Mouse (Mus musculus): Measurements from ENCODE around the gene Troap.

Troap gene

DNA sequence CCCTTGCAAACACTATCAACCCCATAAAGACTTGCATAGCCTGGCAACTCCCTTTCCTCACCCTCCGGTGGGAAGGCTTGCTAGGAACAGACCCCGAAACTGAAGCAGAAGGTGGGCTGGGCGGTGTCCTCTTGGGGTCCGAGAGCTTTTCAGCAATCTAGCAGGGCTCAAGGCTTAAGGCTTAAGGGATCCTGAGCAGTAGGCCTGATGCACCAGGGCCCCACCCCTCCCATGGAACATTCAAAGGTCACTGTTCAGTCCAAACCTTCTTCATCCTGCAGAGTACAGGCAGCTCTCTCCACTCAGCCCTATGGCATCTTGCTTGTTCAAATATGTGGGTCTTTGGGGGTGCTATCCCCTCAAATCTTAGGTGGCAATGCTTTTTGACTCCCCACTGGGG lies 11.6 kb downstream of the Troap start:
- in situ Hi-C loops (cut with MboI) = no loop called here

DNA sequence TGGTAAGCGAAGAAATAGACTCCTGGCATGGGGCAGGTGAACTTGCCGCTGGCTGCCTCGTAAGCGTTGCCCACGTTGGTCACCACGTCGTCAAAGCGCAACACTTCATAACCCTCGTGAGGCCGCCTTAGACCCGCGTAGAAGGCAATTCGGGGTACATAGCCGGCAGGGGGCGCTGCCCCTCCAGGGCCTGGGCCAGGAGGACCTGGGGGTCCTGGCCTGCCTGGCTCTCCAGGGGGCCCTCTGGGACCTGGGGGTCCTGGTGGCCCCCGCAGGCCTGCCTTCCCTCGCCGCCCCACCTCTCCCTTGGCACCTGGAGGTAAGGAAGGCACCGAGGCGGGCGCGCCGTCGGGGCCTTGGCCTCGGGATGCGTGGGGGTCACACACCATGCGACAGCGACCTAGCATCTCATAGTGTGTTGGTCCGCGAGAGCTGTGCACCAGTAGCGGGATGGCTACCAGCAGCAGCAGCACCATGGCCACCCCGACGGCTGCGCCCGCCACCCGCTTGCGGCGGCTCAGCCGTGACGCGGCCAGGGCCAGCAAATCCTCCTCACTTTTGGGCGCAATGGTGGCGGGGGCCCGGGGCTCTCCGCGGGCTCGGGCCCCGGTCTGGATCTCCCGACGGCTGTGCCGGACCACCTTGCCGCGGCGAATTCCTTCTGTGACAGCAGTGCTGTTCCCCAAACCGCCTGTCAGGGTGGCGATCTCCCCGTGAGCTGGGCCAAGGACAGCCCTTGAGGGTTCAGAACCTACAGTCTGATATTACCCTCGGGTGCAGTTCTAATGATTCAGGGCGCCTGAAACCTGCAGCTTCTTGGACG lies 13.1 kb downstream of the Troap start, which contains the start of gene C1ql4:
Gene C1ql4, minus strand, starts transcription at position 565 of the 823 bp plus-strand sequence.
- in situ Hi-C loops (cut with MboI) = no loop called here

DNA sequence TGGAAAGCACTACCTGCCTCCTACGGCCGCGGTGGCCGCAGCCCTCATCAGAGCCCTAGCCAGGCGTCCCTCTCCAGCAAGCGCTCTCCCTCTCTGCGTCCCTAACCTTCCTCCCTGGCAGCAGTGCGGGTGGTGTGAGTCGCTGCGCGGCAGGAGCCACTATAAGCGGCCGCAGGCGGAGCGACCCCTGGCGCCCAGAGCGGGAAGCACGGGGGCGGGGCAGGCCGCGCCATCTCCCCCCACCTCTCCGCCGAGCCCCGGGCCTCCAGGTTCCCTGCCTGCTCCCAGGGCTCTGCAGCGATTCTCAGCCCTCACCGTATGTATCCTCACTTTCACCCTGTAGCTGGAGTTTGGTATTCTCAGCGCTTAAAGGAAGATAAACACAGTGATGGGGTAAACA lies 13.9 kb downstream of the Troap start:
- in situ Hi-C loops (cut with MboI) = no loop called here

GRCm38 (mm10) chr15:99089069-99089468 lies 14.7 kb downstream of the Troap start:
- in situ Hi-C loops (cut with MboI) = no loop called here

DNA sequence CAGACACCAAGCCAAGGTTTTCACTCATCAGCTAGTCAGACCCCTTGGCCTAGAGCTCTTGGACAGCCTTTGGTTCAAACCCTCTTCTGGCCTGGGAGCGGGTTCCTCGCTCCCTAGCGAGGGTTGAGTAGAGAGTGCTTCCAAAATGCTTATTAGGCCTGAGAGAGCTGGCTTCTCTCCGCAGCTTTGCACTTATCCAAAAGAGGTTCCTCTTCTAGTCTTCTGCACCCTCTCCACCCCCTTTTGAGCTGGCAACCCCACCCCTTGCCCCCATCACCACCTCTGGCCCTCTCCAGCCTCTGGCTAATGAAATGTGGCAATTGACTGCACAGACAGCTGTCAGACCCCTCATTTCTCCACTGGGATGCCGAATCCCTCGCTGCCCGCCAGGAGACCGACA lies 18.5 kb downstream of the Troap start, which contains the start of gene Dnajc22:
Gene Dnajc22, plus strand, starts transcription at position 301 of the 400 bp plus-strand sequence.
- in situ Hi-C loops (cut with MboI) = no loop called here

- in situ Hi-C loops (cut with MboI) = no loop called here
Observed at GRCm38 (mm10) chr15:99093291-99094258, 19.2 kb downstream of the Troap start.

DNA sequence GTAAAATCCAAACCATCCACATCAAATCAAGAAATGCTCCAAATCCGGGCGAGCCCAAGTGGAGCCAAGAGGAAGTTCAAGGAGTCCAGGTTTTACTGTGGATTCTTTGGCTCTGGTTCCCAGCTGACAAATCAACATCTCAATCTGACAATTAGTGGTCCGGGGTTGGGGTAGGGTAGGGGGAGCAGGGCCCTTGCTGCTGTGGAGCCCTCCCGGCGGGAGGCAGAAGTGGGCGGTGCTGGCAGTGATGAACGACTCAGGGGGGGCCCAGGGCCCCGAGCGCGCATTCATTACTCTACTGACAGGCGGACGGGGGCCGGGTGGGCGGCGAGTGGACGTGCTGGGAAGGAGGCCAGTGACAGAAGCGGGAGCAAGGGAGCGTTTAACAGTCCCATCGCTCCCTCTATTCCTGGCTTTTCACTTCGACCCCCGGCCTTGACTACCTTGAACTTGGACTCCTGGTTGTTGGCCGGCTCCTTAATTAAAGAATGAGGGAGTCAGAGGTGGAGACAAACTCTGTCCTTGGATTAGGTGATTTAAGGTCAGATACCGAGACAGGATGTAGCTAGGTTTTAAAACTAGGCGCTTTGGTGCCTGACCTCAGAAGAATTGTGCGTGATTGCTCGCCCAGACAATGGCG lies 20.4 kb downstream of the Troap start:
- in situ Hi-C loops (cut with MboI) = no loop called here

- in situ Hi-C loops (cut with MboI) = no loop called here
Observed at GRCm38 (mm10) chr15:99095356-99095755, 21.0 kb downstream of the Troap start.

DNA sequence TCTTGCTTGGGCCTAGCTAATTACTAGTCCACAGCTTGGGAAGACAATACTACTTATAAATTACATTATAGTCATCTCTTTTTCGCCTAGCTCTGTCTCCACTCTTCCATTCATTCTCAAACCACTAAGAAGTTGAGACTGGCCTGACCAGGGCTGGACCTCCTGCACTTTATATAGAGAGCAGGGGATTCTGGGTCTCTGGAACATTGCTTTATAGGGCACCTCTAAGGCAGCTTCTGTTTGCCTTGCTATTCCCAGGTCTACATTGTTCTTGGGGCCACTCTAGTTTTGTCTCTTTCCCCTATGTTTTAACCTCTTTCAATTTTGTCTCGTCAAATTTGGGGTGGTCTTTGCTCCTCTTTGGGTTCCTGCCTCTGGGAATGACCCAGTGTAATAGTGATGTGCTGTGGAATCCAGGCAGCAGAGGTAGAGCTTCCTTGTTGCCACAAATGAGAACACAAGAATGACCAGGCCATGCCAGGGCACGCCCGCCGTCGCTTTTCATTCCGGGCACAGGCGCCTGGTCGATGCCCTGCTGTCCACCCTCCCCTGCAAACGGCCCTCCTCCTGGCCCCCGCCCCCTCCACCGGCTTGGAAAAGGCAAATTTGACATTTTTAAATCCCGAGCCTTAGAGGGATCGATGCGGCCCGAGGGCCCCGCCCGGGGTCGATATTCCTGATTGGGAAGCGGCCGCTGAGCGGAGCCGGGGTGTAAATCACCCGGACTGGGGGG lies 21.9 kb downstream of the Troap start:
- in situ Hi-C loops (cut with MboI) = no loop called here

DNA sequence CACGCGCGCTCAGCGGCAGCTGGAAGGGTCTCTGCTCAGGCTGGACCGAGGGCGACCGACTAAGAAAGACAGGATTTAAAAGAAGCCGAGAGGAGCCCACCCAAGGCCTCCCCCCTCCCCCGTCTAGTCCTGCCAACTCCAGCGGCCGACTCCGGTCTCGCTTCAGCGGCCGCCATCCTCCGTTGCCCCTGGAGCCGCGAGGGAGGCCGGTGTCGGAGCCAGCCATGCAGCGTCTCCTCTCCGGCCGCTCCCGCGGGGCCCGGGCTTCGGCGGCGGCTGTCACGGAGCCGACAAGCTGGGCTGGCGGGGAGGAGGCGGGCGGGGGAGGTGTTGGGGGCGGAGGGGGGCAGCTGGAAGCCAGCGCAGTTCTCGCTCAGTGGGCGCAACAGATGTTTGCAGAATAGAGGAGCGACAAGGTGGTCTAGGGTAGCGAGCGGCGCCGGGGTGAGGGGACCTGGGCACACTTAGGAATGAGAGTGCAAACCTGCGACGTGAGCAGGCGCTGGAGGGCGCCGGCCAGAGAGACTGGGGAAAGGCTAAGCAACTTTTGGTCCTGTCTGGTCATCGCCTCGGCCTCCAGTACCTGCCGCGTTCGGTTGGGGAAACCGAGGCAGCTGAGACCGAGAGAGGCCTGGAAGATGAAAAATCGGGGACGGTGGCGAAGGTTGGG lies 22.6 kb downstream of the Troap start:
- in situ Hi-C loops (cut with MboI) = no loop called here

DNA sequence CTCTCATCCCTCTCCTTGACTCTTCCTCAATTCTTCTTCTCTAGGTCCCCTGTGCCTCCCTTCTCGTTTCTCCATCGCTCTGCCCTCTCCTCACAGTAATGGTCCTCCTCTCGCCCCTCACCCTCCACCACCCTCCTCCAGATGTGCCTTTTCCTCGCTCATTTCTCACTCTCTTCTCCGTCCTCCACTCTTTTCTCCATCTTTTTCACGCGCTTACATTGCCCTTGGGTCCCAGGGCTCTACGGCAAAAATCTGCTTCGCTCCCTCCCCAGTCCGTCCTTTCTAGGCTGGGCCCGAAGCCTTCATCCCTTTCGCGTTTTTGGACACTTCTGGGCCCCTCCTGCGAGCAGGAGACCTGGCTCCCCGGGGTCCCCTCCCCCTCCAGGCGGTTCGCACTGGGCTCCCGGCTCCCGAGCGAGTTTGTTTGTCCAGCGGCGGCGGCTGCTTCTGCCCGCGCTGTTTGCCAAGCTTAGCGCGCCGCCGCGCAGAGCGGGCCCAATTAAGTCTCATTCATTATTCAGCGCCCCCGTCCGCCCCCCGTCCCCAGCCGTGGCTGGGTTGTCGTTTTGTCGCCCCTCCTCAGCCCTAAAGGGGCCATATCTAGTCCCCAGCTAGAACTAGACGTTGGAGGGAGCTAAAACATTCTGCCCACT lies 23.6 kb downstream of the Troap start:
- in situ Hi-C loops (cut with MboI) = no loop called here

DNA sequence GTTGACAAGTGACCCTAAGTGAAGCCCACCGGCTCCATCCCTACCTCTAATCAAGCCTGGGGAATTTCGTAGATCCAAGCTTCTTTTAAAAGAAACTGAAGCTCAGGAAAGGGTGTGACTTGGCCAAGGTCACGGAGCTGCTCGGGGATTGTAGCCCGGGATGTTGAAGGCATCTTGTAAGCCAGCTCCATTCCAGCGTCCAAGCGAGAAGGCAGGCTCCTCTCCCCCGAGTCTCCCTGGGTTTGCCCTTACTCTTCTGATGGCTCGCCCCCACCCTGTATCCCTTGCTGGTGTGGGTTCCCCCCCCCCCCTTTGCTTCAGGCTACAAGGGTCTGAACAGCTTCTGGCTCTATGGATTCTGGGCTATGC lies 24.1 kb downstream of the Troap start:
- in situ Hi-C loops (cut with MboI) = no loop called here

- in situ Hi-C loops (cut with MboI) = no loop called here
Observed at GRCm38 (mm10) chr15:99099139-99099556, 24.8 kb downstream of the Troap start.

DNA sequence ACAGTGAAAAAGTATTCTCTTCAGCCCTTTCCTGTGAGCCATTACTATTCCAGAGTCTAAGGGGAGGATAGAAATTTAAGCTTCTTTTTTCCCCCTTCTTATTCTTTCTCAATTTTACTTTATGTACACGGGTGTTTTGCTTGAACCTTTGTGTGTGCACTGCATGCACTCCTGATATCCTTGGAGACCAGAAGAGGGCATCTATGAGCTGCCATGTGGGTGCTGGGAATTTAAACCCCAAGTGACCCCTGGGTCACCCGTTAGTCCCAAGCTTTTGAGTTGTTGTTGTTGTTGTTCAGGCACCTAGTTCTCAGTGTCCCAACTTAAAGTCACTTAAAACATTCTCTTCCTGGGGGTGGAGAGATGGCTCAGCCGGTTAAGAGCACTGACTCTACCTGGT lies 25.6 kb downstream of the Troap start:
- in situ Hi-C loops (cut with MboI) = no loop called here

DNA sequence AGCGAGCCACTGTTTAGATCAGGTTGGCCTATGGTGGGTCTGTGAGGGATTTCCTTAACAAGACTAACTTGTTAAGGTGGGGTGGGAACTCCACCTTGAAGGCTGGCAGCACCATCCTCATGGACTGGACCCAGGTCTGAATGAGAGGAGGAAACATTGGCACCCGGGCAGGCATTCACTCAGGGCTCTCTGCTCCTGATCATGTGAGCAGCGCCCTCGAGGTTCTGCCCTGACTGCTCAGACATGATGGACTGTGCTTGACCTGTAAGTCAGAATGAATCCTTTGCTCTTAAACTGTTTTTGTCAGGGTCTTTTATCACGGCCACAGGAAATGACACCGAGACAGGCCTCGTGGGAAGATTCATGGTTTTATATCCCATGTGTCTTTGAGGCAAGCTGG lies 30.9 kb downstream of the Troap start:
- in situ Hi-C loops (cut with MboI) = no loop called here

- in situ Hi-C loops (cut with MboI) = no loop called here
Observed at GRCm38 (mm10) chr15:99107866-99108265, 33.5 kb downstream of the Troap start.

DNA sequence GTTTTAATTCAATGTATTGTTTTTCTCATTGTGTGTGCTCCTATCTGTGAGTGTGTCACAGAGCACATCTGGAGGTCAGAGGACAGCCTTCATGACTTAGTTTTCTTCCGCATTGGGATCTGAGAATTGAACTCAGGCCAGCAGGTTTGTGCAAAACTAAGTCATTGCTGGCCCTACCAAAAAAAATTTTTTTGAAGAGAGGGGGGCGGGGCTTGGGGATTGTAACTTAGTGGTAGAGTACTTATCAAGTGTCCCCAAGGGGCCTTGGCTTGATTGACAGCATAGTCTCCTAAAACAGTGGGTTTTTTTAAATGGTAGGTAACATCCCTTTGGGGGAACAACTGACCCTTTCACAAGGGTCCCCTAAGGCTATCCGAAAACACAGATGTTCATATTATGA lies 36.8 kb downstream of the Troap start:
- in situ Hi-C loops (cut with MboI) = no loop called here

- in situ Hi-C loops (cut with MboI) = no loop called here
Observed at GRCm38 (mm10) chr15:99111809-99112208, 37.4 kb downstream of the Troap start.

DNA sequence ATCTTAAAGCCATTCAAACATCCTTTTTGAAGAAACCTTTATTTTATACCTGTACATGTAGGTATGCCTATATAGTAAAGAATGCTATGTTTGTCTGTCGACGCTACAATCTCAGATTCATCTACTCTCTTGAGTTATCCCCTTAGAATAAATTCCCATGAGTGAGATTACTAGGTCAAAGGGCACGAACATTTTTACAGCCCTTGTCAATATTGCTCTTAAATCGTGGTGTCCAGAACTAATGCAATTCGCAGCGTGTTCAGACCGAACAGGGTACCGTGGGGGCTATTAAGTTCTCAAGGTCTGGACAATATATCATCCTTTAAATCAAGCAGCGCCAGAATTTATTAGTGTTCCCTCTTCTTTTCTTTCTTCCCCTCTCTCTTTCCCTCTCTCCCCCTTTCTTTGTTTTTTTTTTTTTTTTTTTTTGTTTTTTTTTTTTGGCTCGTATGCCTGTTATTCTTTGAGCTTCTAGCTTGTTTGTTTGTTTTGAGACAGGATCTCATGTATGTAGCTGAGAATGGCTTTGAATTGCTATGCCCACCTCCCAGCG lies 38.5 kb downstream of the Troap start:
- in situ Hi-C loops (cut with MboI) = no loop called here

DNA sequence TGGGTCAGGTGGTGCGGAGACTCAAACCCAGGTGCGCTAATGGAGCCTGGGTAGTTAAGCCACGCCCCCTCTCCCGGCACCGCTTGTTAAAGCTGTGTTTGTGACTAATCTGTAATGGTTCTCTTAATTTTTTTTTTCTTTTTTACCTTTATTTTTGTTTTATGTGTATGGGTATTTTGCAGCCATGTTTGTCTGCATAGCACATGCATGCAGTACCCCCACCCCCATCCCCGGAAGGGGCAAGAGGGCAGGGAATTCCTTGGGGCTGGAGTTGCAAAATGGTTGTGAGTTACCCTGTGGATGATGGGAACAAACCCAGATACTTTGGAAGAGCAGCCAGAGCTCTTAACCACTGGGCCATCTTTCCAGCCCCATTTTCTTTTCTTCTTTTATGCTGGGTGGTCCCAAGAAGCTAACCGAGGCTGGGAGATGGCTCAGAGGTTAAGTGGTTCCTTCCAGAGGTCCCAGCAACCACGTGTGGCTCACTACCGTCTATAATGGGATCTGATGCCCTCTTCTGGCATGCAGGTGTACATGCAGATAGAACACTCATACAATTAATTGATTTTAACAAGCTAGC lies 39.1 kb downstream of the Troap start:
- in situ Hi-C loops (cut with MboI) = no loop called here

Data from mature B cell (primary cell).